Mouse (Mus musculus) MEL (cell line): Measurements from ENCODE around the gene Tmem115.

Experiments used
- BHLHE40 ChIP-seq: IDR thresholded peaks from 2 replicates; pipeline ENCODE4 v1.6.1; 2012; ENCODE audit warnings: low read depth, mild to moderate bottlenecking, inconsistent platforms, low read length, improper control_type of control experiment, borderline replicate concordance
- CTCF ChIP-seq, 3 experiments: IDR thresholded peaks in 2 of 3; conservative IDR thresholded peaks in 1 of 3; 2 replicates each; pipeline ENCODE4 v1.5.1; 2011 to 2012; ENCODE audit warnings: low read length in 3 of 3, low read depth in 2 of 3, mild to moderate bottlenecking in 2 of 3, improper control_type of control experiment in 1 of 3, inconsistent platforms in 1 of 3, mixed read lengths in 1 of 3, moderate library complexity in 1 of 3; ENCODE audit not compliant: control insufficient read depth in 1 of 3, insufficient read depth in 1 of 3, poor library complexity in 1 of 3, severe bottlenecking in 1 of 3
- EP300 ChIP-seq, 2 experiments: IDR thresholded peaks; 2 replicates each; pipeline ENCODE4 v1.6.1; 2011; ENCODE audit warnings: improper control_type of control experiment in 2 of 2, low read length in 2 of 2, low read depth in 1 of 2, mild to moderate bottlenecking in 1 of 2
- GATA1 ChIP-seq: IDR thresholded peaks from 2 replicates; pipeline ENCODE4 v1.6.1; 2011; ENCODE audit warnings: low read depth, low read length, improper control_type of control experiment
- MAX ChIP-seq: IDR thresholded peaks from 2 replicates; pipeline ENCODE4 v1.6.1; 2011; ENCODE audit warnings: low read length, improper control_type of control experiment
- MAZ ChIP-seq: IDR thresholded peaks from 2 replicates; pipeline ENCODE4 v1.6.1; 2012; ENCODE audit warnings: low read depth, mild to moderate bottlenecking, inconsistent platforms, low read length, improper control_type of control experiment
- MEF2A ChIP-seq: IDR thresholded peaks from 2 replicates; pipeline ENCODE4 v1.6.1; 2014; ENCODE audit warnings: low read depth, mild to moderate bottlenecking, inconsistent platforms, low read length, improper control_type of control experiment; ENCODE audit not compliant: poor library complexity, insufficient replicate concordance, severe bottlenecking; ENCODE audit errors: extremely low read depth
- MYC ChIP-seq: IDR thresholded peaks from 2 replicates; pipeline ENCODE4 v1.6.1; 2011; ENCODE audit warnings: low read depth, mild to moderate bottlenecking, low read length, improper control_type of control experiment, moderate library complexity
- NELFE ChIP-seq: IDR thresholded peaks from 2 replicates; pipeline ENCODE4 v1.6.1; 2011; ENCODE audit warnings: low read depth, low read length, improper control_type of control experiment
- POLR2A ChIP-seq, 2 experiments: IDR thresholded peaks; 2 replicates each; pipeline ENCODE4 v1.6.1; 2011 to 2012; ENCODE audit warnings: low read length in 2 of 2, mild to moderate bottlenecking in 2 of 2, control low read depth in 1 of 2, improper control_type of control experiment in 1 of 2, low read depth in 1 of 2, moderate library complexity in 1 of 2; ENCODE audit not compliant: control insufficient read depth in 1 of 2, insufficient read depth in 1 of 2, poor library complexity in 1 of 2
- USF2 ChIP-seq, 2 experiments: IDR thresholded peaks; 2 replicates each; pipeline ENCODE4 v1.6.1; 2011 to 2012; ENCODE audit warnings: improper control_type of control experiment in 2 of 2, low read length in 2 of 2, borderline replicate concordance in 1 of 2, inconsistent platforms in 1 of 2, low read depth in 1 of 2, mild to moderate bottlenecking in 1 of 2; ENCODE audit not compliant: insufficient read depth in 1 of 2

GRCm38 (mm10) chr9:107526198-107527026 lies 7.3 kb upstream of the Tmem115 start:
- TF ChIP-seq MYC (no peak), NELFE (no peak), CTCF (IDR thresholded peaks at IDR 0.05 in 2 of 3, conservative IDR thresholded peaks at IDR 0.05 in 1 of 3; ENCODE audit: control insufficient read depth in 1 of 3, insufficient read depth in 1 of 3, low read depth in 2 of 3, low read length in 3 of 3, poor library complexity in 1 of 3, severe bottlenecking in 1 of 3) (no peak), EP300 (IDR thresholded peaks at IDR 0.05; ENCODE audit: low read depth in 1 of 2, low read length in 2 of 2) (no peak), MAX (no peak), MAZ (no peak), MEF2A (no peak), BHLHE40 (no peak), POLR2A (IDR thresholded peaks at IDR 0.05; ENCODE audit: control insufficient read depth in 1 of 2, insufficient read depth in 1 of 2, low read depth in 1 of 2, low read length in 2 of 2, poor library complexity in 1 of 2) (no peak), USF2 (IDR thresholded peaks at IDR 0.05; ENCODE audit: borderline replicate concordance in 1 of 2, insufficient read depth in 1 of 2, low read depth in 1 of 2, low read length in 2 of 2) (no peak), GATA1 (no peak)
